Mouse (Mus musculus) embryonic facial prominence, embryonic 10.5 days (tissue): Measurements from ENCODE around the gene Cyp2j5. TPM values are rescaled to one million over a fixed set of nuclear protein-coding genes. Genes with fewer than 3 reads are reported as not detected.
A peak's percentile ranks its signal among the peaks of the same experiment; 100 is the strongest.

ENCODE experiments used
- DNase-seq: peaks from one replicate; pipeline ENCODE4 v3.0.0-alpha.2; 2017; ENCODE audit warnings: low spot score
- H3K27ac ChIP-seq: fragments of 300-500 bp; sonication (generic); replicated peaks from 2 replicates; pipeline ENCODE4 v1.5.1; 2016; ENCODE audit warnings: mild to moderate bottlenecking
- H3K27me3 ChIP-seq: fragments of 300-500 bp; sonication (generic); replicated peaks from 2 replicates; pipeline ENCODE4 v1.6.1; 2016; ENCODE audit warnings: low read depth, mild to moderate bottlenecking; ENCODE audit not compliant: poor library complexity, severe bottlenecking
- H3K36me3 ChIP-seq: fragments of 300-500 bp; sonication (generic); replicated peaks from 2 replicates; pipeline ENCODE4 v1.6.1; 2016; ENCODE audit warnings: mild to moderate bottlenecking, moderate library complexity
- H3K4me1 ChIP-seq: fragments of 300-500 bp; sonication (generic); 2 replicates; pipeline ENCODE4 v1.6.1; 2016
- H3K4me3 ChIP-seq: fragments of 300-500 bp; sonication (generic); 2 replicates; pipeline ENCODE4 v1.5.1; 2016; ENCODE audit warnings: mild to moderate bottlenecking, moderate library complexity
- H3K9me3 ChIP-seq: fragments of 300-500 bp; sonication (generic); 2 replicates; pipeline ENCODE4 v1.6.1; 2016; ENCODE audit warnings: mild to moderate bottlenecking
- WGBS: fragments of 180-500 bp; shearing (Covaris S2); methylation state at CpG from one replicate; pipeline ENCODE4 v1.1.7; 2016; 5-methylcytosine and 5-hydroxymethylcytosine counted together
- polyA plus RNA-seq: library from polyadenylated mRNA; unstranded; fragments of >200 nt; fragmentation: Nextera tagmentation; extraction: Ambion mirVana; gene quantifications from 2 replicates; pipeline ENCODE4 v1.2.1, GENCODE M21; 2016

Gene Cyp2j5
- not detected in 2 replicates for polyA plus RNA-seq

DNA sequence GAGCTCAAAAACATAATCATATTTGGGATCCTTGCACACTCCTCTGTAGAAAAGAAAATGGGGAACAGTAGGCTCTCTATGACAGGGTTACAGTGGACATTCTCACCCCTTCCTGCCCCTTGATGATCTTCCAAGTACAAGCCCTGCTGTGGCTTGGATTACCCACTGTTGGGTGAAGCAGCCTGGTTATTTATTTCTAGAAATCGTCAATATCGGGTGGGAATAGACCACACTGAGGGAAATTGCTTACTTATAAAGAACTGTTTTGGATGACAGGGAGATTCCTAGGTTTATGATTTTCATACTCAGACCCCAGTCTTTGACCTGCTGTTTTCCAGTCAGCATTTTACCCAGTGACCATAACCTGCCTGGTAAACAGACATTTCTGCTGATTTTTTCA is at the start of gene Cyp2j5:
TSS of gene Cyp2j5 (minus strand) at position 164 of the 400 bp plus-strand sequence.
- no peaks in the 10 kb centered on the region for H3K9me3 ChIP-seq
- H3K27me3 ChIP-seq = no peaks in the 10 kb centered on the region
- H3K4me3 ChIP-seq = no peak within 1 kb of the TSS
- no peaks in the 10 kb centered on the region for H3K4me1 ChIP-seq
- H3K36me3 ChIP-seq = no peaks in the 10 kb centered on the region
- 94% methylated on average over 2 of the region's 2 CpGs for WGBS
- H3K27ac ChIP-seq = no peak within 1 kb of the TSS
- DNase-seq = no peak

DNA sequence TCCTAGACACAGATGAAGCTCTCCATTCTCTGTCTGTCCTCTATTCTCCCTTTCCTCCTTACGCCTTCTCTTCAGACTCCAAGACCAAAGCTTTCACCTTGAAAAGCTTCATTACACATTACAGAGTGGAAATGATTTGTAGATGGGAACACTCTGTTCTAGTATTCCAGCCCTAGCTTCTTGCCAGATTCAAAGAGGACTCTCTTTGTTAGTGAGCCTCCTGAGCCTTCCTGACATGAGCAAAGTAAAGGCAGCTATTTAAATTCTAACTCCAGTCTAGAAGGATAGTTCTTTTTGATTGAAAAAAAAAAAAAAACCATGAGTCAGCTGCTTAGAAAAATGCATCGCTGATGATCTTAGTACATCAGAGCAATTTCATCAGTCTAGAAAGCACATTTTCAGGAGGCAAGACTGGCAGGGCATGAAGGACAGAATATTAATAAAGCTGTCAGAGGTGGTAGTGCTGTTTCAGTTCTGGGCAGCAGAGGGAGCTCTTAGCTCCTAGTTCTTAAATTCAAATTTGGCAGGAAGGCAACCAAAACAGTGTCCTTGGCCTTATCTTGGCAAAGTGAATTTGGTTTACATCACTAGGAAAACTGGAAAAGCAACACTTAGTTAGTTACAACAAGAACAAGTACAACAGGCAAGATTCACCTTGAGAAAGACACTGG is 41.5 kb upstream of the Cyp2j5 start:
- WGBS = 60% methylated on average over 2 of the region's 2 CpGs

DNA sequence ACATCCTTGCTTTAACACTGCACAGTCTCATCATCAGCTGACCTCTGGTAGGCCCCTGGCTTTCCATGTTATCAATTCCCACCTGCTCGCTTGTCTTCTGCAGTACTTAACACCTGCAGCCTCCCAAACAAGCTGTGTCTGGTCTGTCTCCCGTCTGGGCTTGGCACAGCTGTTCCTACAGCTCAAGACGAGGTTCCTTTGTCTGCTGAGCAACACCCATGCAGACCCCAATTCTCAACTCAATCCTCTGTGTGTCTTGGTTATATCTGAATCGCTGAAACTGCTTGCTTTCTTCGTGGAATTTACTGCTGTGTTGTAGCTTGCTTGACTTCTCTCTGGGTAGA is 34.2 kb upstream of the Cyp2j5 start:
- H3K27me3 ChIP-seq = no peaks in the 10 kb centered on the region
- 0 out of 2 replicates have a peak, but pooled peaks cover 3% of the 10 kb centered on the region for H3K4me1 ChIP-seq
- no peak overlapping the region for H3K27ac ChIP-seq
- H3K9me3 ChIP-seq = no peaks in the 10 kb centered on the region
- DNase-seq = no peak
- H3K4me3 ChIP-seq = no peak overlapping the region
- H3K36me3 ChIP-seq = no peaks in the 10 kb centered on the region
- 75% methylated on average over 5 of the region's 5 CpGs for WGBS

More for the DNA sequence above, 41.5 kb upstream of the Cyp2j5 start:
- H3K27me3 ChIP-seq = no peaks in the 10 kb centered on the region
- no peaks in the 10 kb centered on the region for H3K36me3 ChIP-seq
- DNase-seq = peak; percentile 45
- no peaks in the 10 kb centered on the region for H3K9me3 ChIP-seq
- H3K27ac ChIP-seq = no peak overlapping the region
- no peak overlapping the region for H3K4me3 ChIP-seq
- H3K4me1 ChIP-seq = no peaks in the 10 kb centered on the region

DNA sequence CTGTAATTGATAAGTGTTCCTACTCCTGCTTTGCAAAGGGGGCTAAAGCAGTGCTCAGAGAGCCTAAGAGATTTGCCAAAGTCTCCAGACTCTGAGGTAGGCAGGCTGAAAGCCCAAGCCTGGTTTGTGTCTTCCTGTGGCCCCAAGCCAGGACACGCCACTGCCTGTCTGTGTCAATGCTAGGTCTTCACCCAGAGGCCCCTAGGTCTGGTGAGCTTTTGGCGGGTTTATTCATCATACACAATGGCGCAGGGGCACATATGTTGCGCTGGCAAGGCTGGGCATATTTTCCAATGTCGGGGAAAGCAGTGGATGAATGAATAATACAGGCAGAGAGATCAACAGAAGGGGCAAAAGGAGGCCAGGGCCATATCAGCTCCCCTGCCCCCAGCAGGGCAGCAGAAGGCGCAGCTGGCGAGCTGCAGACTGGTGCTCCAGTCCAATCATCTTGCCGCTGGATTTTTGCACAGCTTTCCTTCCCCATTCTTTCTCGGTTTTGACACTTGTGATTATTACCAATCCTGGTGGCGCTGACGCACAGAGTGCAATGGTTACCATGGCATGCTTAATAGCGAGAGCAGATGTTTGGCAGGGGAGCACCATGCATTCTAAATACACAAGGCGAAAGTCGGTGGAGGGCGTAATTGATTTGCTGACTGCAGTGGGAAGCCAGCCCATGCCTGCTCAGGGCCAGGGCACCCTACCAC is 33.7 kb upstream of the Cyp2j5 start:
- Histone ChIP-seq H3K4me1 (0 out of 2 replicates have a peak, but pooled peaks cover 3% of the 10 kb centered on the region), H3K4me3 (no peak overlapping the region), H3K27ac (no peak overlapping the region), H3K9me3 (no peaks in the 10 kb centered on the region), H3K27me3 (no peaks in the 10 kb centered on the region), H3K36me3 (no peaks in the 10 kb centered on the region)
- WGBS = 87% methylated on average over 15 of the region's 15 CpGs
- no peak for DNase-seq

DNA sequence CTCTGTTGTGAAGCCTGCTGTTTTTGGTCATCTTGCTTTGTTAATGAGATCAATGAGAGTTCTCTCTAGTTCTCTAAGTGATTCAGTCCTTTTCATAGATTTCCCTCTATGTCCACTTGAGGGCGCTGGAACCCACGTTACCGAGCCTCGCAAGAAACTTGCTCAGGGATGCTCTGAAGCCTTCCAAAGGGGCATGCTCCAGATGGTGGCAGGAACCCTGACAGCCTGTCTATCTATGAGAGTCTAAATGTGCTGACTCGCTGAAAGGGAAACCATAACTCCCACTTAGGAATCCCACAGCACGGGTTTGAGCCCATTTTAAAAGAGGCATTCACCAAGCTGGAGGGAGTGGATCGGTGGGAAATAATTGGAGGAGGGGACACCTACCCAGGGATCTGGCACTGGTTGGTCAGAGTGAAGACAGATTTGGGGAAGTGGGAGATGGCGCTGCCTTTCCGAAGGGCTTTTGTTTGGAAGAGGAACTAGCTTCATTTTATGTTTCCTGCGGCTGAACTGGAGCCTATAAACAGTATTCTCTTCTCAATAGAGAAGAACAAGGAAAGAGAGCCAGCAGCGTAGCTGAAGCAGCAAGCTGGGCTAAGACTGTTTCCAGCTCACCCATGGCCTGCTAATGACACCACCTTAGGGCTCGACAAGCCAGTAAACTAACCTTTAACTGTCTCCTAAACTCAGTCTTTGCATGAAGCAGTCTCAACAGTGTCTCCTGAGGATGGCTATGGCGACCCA is 32.8 kb upstream of the Cyp2j5 start:
- H3K9me3 ChIP-seq = no peaks in the 10 kb centered on the region
- 43% methylated on average over 13 of the region's 13 CpGs for WGBS
- no peak overlapping the region for H3K4me3 ChIP-seq
- H3K4me1 ChIP-seq = 0 out of 2 replicates have a peak, but pooled peaks cover 3% of the 10 kb centered on the region
- no peak overlapping the region for H3K27ac ChIP-seq
- H3K27me3 ChIP-seq = no peaks in the 10 kb centered on the region
- no peaks in the 10 kb centered on the region for H3K36me3 ChIP-seq
- peak; percentile 68 for DNase-seq

- H3K27ac ChIP-seq = no peak overlapping the region
- H3K27me3 ChIP-seq = no peaks in the 10 kb centered on the region
- WGBS = 49% methylated on average over 2 of the region's 2 CpGs
- H3K36me3 ChIP-seq = no peaks in the 10 kb centered on the region
- H3K4me3 ChIP-seq = no peak overlapping the region
- no peaks in the 10 kb centered on the region for H3K9me3 ChIP-seq
- DNase-seq = peak; percentile 8
- H3K4me1 ChIP-seq = peaks cover 3% of the 10 kb centered on the region; the same call in 1 of the 2 replicates
These were observed 23.4 kb upstream of the Cyp2j5 start for GRCm38 (mm10) chr4:96687358-96687803.

DNA sequence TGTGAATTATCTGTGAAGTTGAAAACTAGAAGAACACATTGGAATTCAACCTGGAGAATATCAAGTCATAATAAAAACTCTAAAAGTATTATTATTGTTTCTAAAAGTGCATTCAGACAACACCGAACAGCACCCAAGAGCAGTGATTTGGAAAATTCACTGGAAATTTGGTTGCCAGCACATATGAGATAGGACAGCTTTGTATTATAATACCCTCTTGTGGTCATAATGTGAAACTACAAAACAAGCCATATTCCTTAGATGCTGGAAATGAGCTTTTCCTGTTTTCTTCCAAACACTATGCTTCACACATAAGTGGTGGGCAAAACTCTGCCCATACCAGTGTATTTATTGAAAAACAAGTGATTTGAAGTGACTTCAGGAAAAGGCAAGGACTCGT is 19.5 kb upstream of the Cyp2j5 start:
- no peak for DNase-seq
- Histone ChIP-seq H3K27me3 (no peaks in the 10 kb centered on the region), H3K4me1 (peaks cover 4% of the 10 kb centered on the region; the same call in 1 of the 2 replicates), H3K36me3 (no peaks in the 10 kb centered on the region), H3K9me3 (no peaks in the 10 kb centered on the region), H3K4me3 (no peak overlapping the region), H3K27ac (no peak overlapping the region)
- WGBS = 51% methylated on average over 2 of the region's 2 CpGs

DNA sequence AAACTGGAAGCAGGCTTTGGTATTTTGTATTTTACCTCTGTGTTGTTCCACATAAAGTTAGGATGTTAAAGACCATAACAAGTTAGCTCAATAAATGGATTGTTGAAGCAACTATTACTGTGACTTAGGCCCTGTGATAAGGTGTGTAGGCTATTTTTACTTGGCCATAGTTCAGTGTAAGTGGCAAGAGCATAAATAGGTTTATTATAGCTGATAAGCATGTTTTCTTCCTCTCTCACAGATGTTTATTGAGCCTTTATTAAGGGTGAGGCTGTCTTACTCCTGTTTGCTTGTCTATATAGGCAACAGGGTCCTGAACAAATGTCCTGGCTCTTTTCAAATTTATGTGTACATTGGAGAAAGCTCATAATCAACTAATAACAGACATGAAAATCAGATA is 17.0 kb upstream of the Cyp2j5 start:
- no peaks in the 10 kb centered on the region for H3K9me3 ChIP-seq

GRCm38 (mm10) chr4:96680233-96680632 is 16.3 kb upstream of the Cyp2j5 start:
- Histone ChIP-seq H3K27ac (no peak overlapping the region), H3K27me3 (no peaks in the 10 kb centered on the region), H3K4me1 (peaks cover 4% of the 10 kb centered on the region; the same call in 1 of the 2 replicates), H3K36me3 (no peaks in the 10 kb centered on the region), H3K4me3 (no peak overlapping the region), H3K9me3 (no peaks in the 10 kb centered on the region)
- DNase-seq = no peak
- WGBS = 17% methylated on average over 1 of the region's 1 CpGs

More for the DNA sequence above, 17.0 kb upstream of the Cyp2j5 start:
- H3K36me3 ChIP-seq = no peaks in the 10 kb centered on the region
- no peak for DNase-seq
- peaks cover 4% of the 10 kb centered on the region; the same call in 1 of the 2 replicates for H3K4me1 ChIP-seq
- no peak overlapping the region for H3K4me3 ChIP-seq
- H3K27ac ChIP-seq = no peak overlapping the region
- H3K27me3 ChIP-seq = no peaks in the 10 kb centered on the region

- Histone ChIP-seq H3K4me1 (no peaks in the 10 kb centered on the region), H3K36me3 (no peaks in the 10 kb centered on the region), H3K4me3 (no peak overlapping the region), H3K27ac (no peak overlapping the region), H3K9me3 (no peaks in the 10 kb centered on the region), H3K27me3 (no peaks in the 10 kb centered on the region)
- no peak for DNase-seq
- WGBS = 87% methylated on average over 1 of the region's 1 CpGs
These were observed 907 bp upstream of the Cyp2j5 start for GRCm38 (mm10) chr4:96664668-96665454.

GRCm38 (mm10) chr4:96635455-96635854 is 28.5 kb downstream of the Cyp2j5 start:
- DNase-seq = no peak
- Histone ChIP-seq H3K4me3 (no peak overlapping the region), H3K27ac (no peak overlapping the region), H3K4me1 (no peaks in the 10 kb centered on the region), H3K27me3 (no peaks in the 10 kb centered on the region), H3K9me3 (no peaks in the 10 kb centered on the region), H3K36me3 (no peaks in the 10 kb centered on the region)
- 83% methylated on average over 1 of the region's 1 CpGs for WGBS

GRCm38 (mm10) chr4:96622474-96622873 is 41.5 kb downstream of the Cyp2j5 start:
- Histone ChIP-seq H3K27ac (no peak overlapping the region), H3K27me3 (no peaks in the 10 kb centered on the region), H3K4me1 (no peaks in the 10 kb centered on the region), H3K4me3 (no peak overlapping the region), H3K9me3 (peaks cover 8% of the 10 kb centered on the region; the same call in 1 of the 2 replicates), H3K36me3 (no peaks in the 10 kb centered on the region)
- 88% methylated on average over 1 of the region's 1 CpGs for WGBS
- DNase-seq = no peak
